Mouse (Mus musculus) embryonic fibroblast, embryonic 13.5 days (primary cell): Measurements from ENCODE around the gene Ofcc1.

Source experiments
- CTCF ChIP-seq: IDR thresholded peaks from 2 replicates; pipeline ENCODE4 v1.5.1; 2011; ENCODE audit warnings: mild to moderate bottlenecking, control low read depth, low read length, moderate library complexity, borderline replicate concordance; ENCODE audit not compliant: insufficient read depth
- POLR2A ChIP-seq: IDR thresholded peaks from 2 replicates; pipeline ENCODE4 v1.6.1; 2011; ENCODE audit warnings: low read depth, mild to moderate bottlenecking, control low read depth, low read length, moderate library complexity

- TF ChIP-seq CTCF (no peak), POLR2A (no peak)
Observed at GRCm38 (mm10) chr13:40135670-40136069, 225.6 kb downstream of the Ofcc1 start.
